ENCODE assay signal across 8 mouse cellular contexts in genomic region chr7:75308457-75309312, GRCm38 (mm10). TPM values are rescaled to one million over a fixed set of nuclear protein-coding genes. Genes with fewer than 3 reads are reported as not detected.
DNase-seq lines count a peak whose midpoint lies in the region; ATAC-seq and TF ChIP-seq lines count a peak whose summit lies in the region.

Sv2b (minus strand) TSS chr7:75309262.

- H3K4me2 ChIP-seq in forebrain, embryonic 16.5 days (ENCODE audit: low read length): peak within 1 kb of the TSS; percentile 99
- H3K4me2 ChIP-seq in midbrain, embryonic 11.5 days: peak within 1 kb of the TSS; percentile 95

- no peak for TF ChIP-seq CTCF in thymus, adult 2 months (IDR thresholded peaks at IDR 0.05; ENCODE audit: borderline replicate concordance, control insufficient read depth, extremely low read depth, insufficient read depth, low read length, poor library complexity)

- no peak for DNase-seq in frontal cortex, postnatal 36 days (ENCODE audit: low spot score in 2 of 2)
- peak; percentile 3 for DNase-seq in thymus, postnatal 14 days
- no peak for DNase-seq in thymus, adult 2 months
- DNase-seq in layer of hippocampus, postnatal 14 days (ENCODE audit: low spot score in 2 of 2): no peak
- peak; percentile 94 for DNase-seq in midbrain, embryonic 11.5 days (ENCODE audit: low spot score, missing footprints)

- 6% methylated on average over 46 of the region's 46 CpGs for WGBS in thymus, adult 2 months
- under 1% methylated on average over 46 of the region's 46 CpGs for WGBS in forebrain, embryonic 16.5 days
- 1% methylated on average over 46 of the region's 46 CpGs for WGBS in midbrain, embryonic 11.5 days

- no peak within 1 kb of the TSS for H3K27ac ChIP-seq in thymus, adult 2 months (ENCODE audit: control insufficient read depth, insufficient read depth, low read length)
- H3K27ac ChIP-seq in forebrain, embryonic 16.5 days (ENCODE audit: low read length): no peak within 1 kb of the TSS
- H3K27ac ChIP-seq in midbrain, embryonic 11.5 days (ENCODE audit: low read depth, low read length): no peak within 1 kb of the TSS

- no peaks in the 10 kb centered on the region for H3K36me3 ChIP-seq in thymus, adult 2 months (ENCODE audit: control insufficient read depth, insufficient read depth, low read length)
- no peaks in the 10 kb centered on the region for H3K36me3 ChIP-seq in forebrain, embryonic 16.5 days (ENCODE audit: control insufficient read depth, insufficient read depth)
- no peaks in the 10 kb centered on the region for H3K36me3 ChIP-seq in midbrain, embryonic 11.5 days (ENCODE audit: control insufficient read depth, insufficient read depth, low read length)

- no peak for TF ChIP-seq POLR2A in thymus, adult 2 months (IDR thresholded peaks at IDR 0.05; ENCODE audit: control insufficient read depth, extremely low read depth, insufficient read depth, low read length, poor library complexity)

- no peaks in the 10 kb centered on the region for H3K4me1 ChIP-seq in thymus, adult 2 months (replicated peaks; ENCODE audit: control insufficient read depth, insufficient read depth, low read length)
- peaks cover 16% of the 10 kb centered on the region for H3K4me1 ChIP-seq in forebrain, embryonic 16.5 days (replicated peaks; ENCODE audit: control insufficient read depth, insufficient read depth, low read length)
- H3K4me1 ChIP-seq in midbrain, embryonic 11.5 days (ENCODE audit: control insufficient read depth, insufficient read depth, low read length): peaks cover 6% of the 10 kb centered on the region

- H3K4me3 ChIP-seq in thymus, adult 2 months (ENCODE audit: control insufficient read depth, insufficient read depth, low read length): no peak within 1 kb of the TSS
- H3K4me3 ChIP-seq in forebrain, embryonic 16.5 days (replicated peaks; ENCODE audit: low read length): peak within 1 kb of the TSS; percentile 59
- H3K4me3 ChIP-seq in midbrain, embryonic 11.5 days (ENCODE audit: low read depth, low read length): peak within 1 kb of the TSS; percentile 48

- H3K9ac ChIP-seq in forebrain, embryonic 16.5 days (replicated peaks; ENCODE audit: low read depth, low read length): peak within 1 kb of the TSS; percentile 65
- H3K9ac ChIP-seq in midbrain, embryonic 11.5 days (ENCODE audit: low read length): peak within 1 kb of the TSS; percentile 59

- H3K27me3 ChIP-seq in thymus, adult 2 months (ENCODE audit: control insufficient read depth, insufficient read depth, low read length): peaks cover 4% of the 10 kb centered on the region; the same call in 1 of the 2 replicates
- H3K27me3 ChIP-seq in forebrain, embryonic 16.5 days (replicated peaks; ENCODE audit: control insufficient read depth, insufficient read depth, low read length): peaks cover 14% of the 10 kb centered on the region
- peaks cover 34% of the 10 kb centered on the region for H3K27me3 ChIP-seq in midbrain, embryonic 11.5 days (ENCODE audit: control insufficient read depth, insufficient read depth, low read length)

- H3K9me3 ChIP-seq in forebrain, embryonic 16.5 days (ENCODE audit: control insufficient read depth, low read length): no peaks in the 10 kb centered on the region
- H3K9me3 ChIP-seq in midbrain, embryonic 11.5 days (ENCODE audit: control insufficient read depth, low read length): no peaks in the 10 kb centered on the region

- peak; percentile 67 for ATAC-seq in frontal cortex, adult (ENCODE audit: low TSS enrichment)
- peak; percentile 72 for ATAC-seq in forebrain, embryonic 16.5 days
- ATAC-seq in midbrain, embryonic 11.5 days (ENCODE audit: low FRiP score): peak; percentile 61
- ATAC-seq in erythroid progenitor cell, adult 5-6 weeks (replicated peaks; ENCODE audit: low FRiP score, poor library complexity, severe bottlenecking): no peak

RNA-seq across cellular contexts. Expression of gene Sv2b, which starts in this region (rescaled TPM):
- polyA plus RNA-seq in thymus, adult 2 months (2012; rRNA removed): 0.77 and 0.94 TPM in 2 replicates
- 12.8 and 14.0 TPM in 2 replicates for polyA plus RNA-seq in forebrain, embryonic 16.5 days (2015; fragmentation: Nextera tagmentation; extraction: Ambion mirVana)
- 100 to 1,000 TPM; 341 to 350 TPM for total RNA-seq in layer of hippocampus, postnatal 14 days (2021)
- polyA plus RNA-seq in midbrain, embryonic 11.5 days (2014; fragmentation: Nextera tagmentation; extraction: Ambion mirVana): 1.8 and 2.3 TPM in 2 replicates
- total RNA-seq in erythroid progenitor cell, adult 5-6 weeks (2015; ENCODE audit: low replicate concordance): not detected in 2 replicates
- total RNA-seq in erythroid progenitor cell, adult 5-6 weeks (2017; ENCODE audit: low replicate concordance): not detected in 2 replicates

Comparison
In these comparisons a context has a peak if more than half of its experiments do, and no peak if none do; other contexts are left out.
1. RNA of gene Sv2b (total RNA-seq): 341 to 350 TPM in layer of hippocampus, postnatal 14 days; not detected in erythroid progenitor cell, adult 5-6 weeks; every median in the first group is over 100 times any median in the second.
2. DNase-seq: peak in thymus, postnatal 14 days (single experiment) and midbrain, embryonic 11.5 days (single experiment); none in frontal cortex, postnatal 36 days (0 of 2), thymus, adult 2 months (single experiment) and layer of hippocampus, postnatal 14 days (0 of 2).